16 mouse cellular contexts compared by ENCODE assay signal in the genomic region with DNA sequence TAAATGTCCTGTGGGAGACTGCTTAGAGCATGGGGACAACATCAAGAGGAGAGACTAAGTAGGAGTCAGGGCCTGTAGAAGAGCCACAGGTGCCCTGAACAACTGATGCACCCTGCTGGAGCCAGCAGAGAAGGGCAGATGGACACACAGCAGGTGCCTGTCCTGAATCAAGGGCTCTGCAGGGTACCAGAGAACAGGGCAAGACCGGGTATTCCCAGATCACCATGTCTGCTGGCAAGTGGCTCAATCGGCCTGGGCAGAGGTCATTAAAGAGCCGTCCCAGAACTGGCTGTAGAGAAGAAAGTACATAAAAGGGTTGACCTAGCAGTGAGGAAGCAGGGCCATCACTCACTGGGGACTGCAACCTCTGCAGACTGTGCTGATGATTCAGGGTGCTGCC. TPM values are rescaled to one million over a fixed set of nuclear protein-coding genes. Genes with fewer than 3 reads are reported as not detected.
"Had no signal": no experiment of that assay in that cellular context is flagged by ENCODE, and none has a peak within 500 bp of the region (broad histone marks: within the 10 kb centered on the region; RNA-seq: fewer than 3 reads in every experiment).

No protein-coding gene starts in this region.

- H3K9me3 ChIP-seq: kidney, embryonic 15.5 days; limb, embryonic 15.5 days; liver, embryonic 12.5 days; lung, embryonic 15.5 days; midbrain, embryonic 12.5 days had no signal

- H3K27ac ChIP-seq: kidney, embryonic 15.5 days; left cerebral cortex, adult 2 months; limb, embryonic 15.5 days; liver, embryonic 12.5 days; lung, embryonic 15.5 days; midbrain, embryonic 12.5 days had no signal

- H3K4me1 ChIP-seq: kidney, embryonic 15.5 days; limb, embryonic 15.5 days; liver, embryonic 12.5 days; lung, embryonic 15.5 days had no signal

- H3K36me3 ChIP-seq: kidney, embryonic 15.5 days; limb, embryonic 15.5 days; liver, embryonic 12.5 days; lung, embryonic 15.5 days; midbrain, embryonic 12.5 days had no signal

- DNase-seq: kidney, postnatal 14 days; right cerebral cortex, postnatal 14 days; thymus, postnatal 4 days had no signal

- H3K4me3 ChIP-seq: kidney, embryonic 15.5 days; left cerebral cortex, adult 2 months; limb, embryonic 15.5 days; liver, embryonic 12.5 days; lung, embryonic 15.5 days; midbrain, embryonic 12.5 days had no signal

RNA-seq across cellular contexts. Expression of a gene that starts 17.0 kb away (rescaled TPM):
- total RNA-seq: megakaryocyte-erythroid progenitor cell, adult 5-6 weeks had no signal
- polyA plus RNA-seq: large intestine, adult 2 months; limb, embryonic 11.5 days; limb, embryonic 15.5 days; liver, embryonic 12.5 days; liver, embryonic 16.5 days; lung, embryonic 15.5 days; neural tube, embryonic 14.5 days; spleen, adult 2 months; stomach, embryonic 16.5 days had no signal
